Mouse (Mus musculus) ES-Bruce4 (cell line): ENCODE measurements around the gene Krr1. TPM values are rescaled to one million over a fixed set of nuclear protein-coding genes. Genes with fewer than 3 reads are reported as not detected.
A peak's percentile ranks its signal among the peaks of the same experiment; 100 is the strongest.

Experiments
- H3K27ac ChIP-seq: 2 replicates; pipeline ENCODE4 v1.5.1; 2012; ENCODE audit warnings: low read length, inconsistent platforms; ENCODE audit not compliant: insufficient read depth
- H3K27me3 ChIP-seq: 2 replicates; pipeline ENCODE4 v1.6.1; 2012; ENCODE audit warnings: mild to moderate bottlenecking, low read length, inconsistent platforms; ENCODE audit not compliant: control insufficient read depth, poor library complexity, insufficient read depth, severe bottlenecking
- H3K36me3 ChIP-seq: 2 replicates; pipeline ENCODE4 v1.6.1; 2012; ENCODE audit warnings: inconsistent platforms, mild to moderate bottlenecking, low read length, moderate library complexity; ENCODE audit not compliant: control insufficient read depth, poor library complexity, insufficient read depth, severe bottlenecking
- H3K4me1 ChIP-seq: one replicate; pipeline ENCODE4 v1.8.1; 2011; ENCODE audit warnings: low read length; ENCODE audit not compliant: control insufficient read depth, insufficient read depth
- H3K4me3 ChIP-seq: 2 replicates; pipeline ENCODE4 v1.5.1; 2011; ENCODE audit warnings: low read depth, mild to moderate bottlenecking, low read length
- H3K9ac ChIP-seq: 2 replicates; pipeline ENCODE4 v1.6.1; 2012; ENCODE audit warnings: low read depth, mild to moderate bottlenecking, inconsistent platforms; ENCODE audit not compliant: poor library complexity, severe bottlenecking
- H3K9me3 ChIP-seq: replicated peaks from 2 replicates; pipeline ENCODE4 v1.6.1; 2012; ENCODE audit warnings: mild to moderate bottlenecking, low read length, inconsistent platforms; ENCODE audit not compliant: control insufficient read depth, poor library complexity, insufficient read depth, severe bottlenecking
- CTCF ChIP-seq: IDR thresholded peaks from one replicate; pipeline ENCODE4 v1.8.1; 2011; ENCODE audit warnings: low read depth, low read length
- EP300 ChIP-seq: IDR thresholded peaks from 2 replicates; pipeline ENCODE4 v1.6.1; 2011; ENCODE audit warnings: low read depth, low read length; ENCODE audit not compliant: insufficient read depth
- POLR2A ChIP-seq: IDR thresholded peaks from one replicate; pipeline ENCODE4 v1.8.1; 2011; ENCODE audit warnings: low read length; ENCODE audit not compliant: insufficient read depth
- polyA plus RNA-seq: library from polyadenylated mRNA; stranded (reverse); fragments of >200 nt; gene quantifications from 2 replicates; pipeline ENCODE4 v1.2.4, GENCODE M21; 2011; ENCODE audit warnings: low read depth; ENCODE audit not compliant: missing spikeins, insufficient read depth, insufficient read length

Krr1 gene
- 63.6 and 77.1 TPM in 2 replicates for polyA plus RNA-seq

DNA sequence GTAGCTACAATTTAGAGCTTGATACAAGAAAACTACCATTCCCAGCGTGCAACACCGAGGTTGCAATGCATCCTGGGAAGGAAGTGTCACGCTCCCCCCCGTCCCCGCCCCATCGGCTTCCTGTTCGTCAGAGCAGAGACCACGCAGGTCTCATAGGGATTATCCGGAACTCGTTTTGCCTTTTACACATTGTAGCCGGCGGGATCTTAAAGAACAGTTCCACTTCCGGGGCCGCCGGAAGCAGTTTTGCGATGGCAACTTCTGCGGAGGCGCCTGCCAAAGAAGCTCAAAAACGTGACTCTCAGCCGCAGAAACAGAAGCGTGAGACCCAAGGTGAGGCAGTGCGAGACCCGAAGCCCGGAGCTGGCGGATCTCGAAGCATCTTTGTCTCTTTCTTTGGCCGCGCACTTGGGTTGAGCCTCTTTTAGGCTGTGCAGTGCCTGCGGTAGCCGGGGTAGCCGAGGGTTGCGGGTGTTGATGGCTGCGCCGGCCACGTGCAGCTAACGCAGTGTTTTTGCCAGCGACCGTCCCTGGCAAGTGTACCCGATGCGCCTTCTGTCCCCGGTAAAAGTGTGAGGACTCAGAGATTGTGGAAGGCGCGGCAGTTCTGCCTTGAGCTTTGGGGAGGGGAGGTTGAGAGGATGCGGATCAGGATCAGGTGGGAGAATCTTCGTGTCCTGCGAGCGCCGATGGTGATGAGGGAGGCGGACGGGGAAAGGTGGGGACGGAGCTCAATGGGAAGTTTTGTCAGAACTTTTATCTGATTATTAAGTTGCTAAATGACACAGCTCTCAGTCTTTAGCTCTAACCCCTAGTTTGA, at the start of gene Krr1:
TSS of gene Krr1 (plus strand) at position 123 of the 820 bp plus-strand sequence.
- H3K4me3 ChIP-seq: peak within 1 kb of the TSS; percentile 99
- peak within 1 kb of the TSS; percentile 90 for H3K9ac ChIP-seq
- TF ChIP-seq POLR2A: no peak
- 0 out of 2 replicates have a peak, but pooled peaks have one; percentile 37 for TF ChIP-seq EP300
- TF ChIP-seq CTCF: no peak
- peaks cover 14% of the 10 kb centered on the region; the same call in 1 of the 2 replicates for H3K36me3 ChIP-seq
- no peaks in the 10 kb centered on the region for H3K9me3 ChIP-seq
- no peaks in the 10 kb centered on the region for H3K4me1 ChIP-seq
- no peak within 1 kb of the TSS for H3K27ac ChIP-seq
- no peaks in the 10 kb centered on the region for H3K27me3 ChIP-seq

DNA sequence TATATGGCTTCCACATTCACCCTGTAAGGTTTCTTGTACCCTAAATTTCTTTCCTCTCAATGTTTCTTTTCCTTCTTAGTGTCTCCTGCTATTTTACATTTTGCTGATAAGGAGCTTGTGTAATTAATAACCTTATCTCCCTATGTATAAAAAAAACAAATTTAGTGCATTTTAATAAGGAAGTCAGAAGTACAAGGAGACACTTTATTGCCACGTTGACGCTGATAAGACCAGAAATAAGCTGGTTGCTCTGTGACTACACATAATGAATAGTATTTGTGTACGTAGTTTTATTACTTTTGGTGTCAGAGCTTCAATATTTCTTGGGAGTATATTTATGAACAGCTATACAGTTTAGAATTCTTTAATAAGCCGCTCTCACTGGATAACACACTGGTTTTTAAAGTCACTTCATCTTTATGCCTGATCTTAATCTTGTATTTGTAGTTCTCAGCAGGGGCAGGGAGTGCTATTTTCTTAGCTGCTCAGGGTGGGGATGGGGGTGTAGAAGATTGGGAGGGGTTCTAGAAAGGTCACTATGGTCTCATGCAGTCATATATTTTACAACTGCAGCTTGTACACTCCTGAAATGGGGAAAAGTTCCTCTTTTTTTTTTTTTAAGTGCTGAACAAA, 48.8 kb upstream of the Krr1 start:
- no peak overlapping the region for H3K9ac ChIP-seq
- H3K4me3 ChIP-seq: no peak overlapping the region
- no peaks in the 10 kb centered on the region for H3K4me1 ChIP-seq
- H3K36me3 ChIP-seq: no peaks in the 10 kb centered on the region
- no peak overlapping the region for H3K27ac ChIP-seq
- H3K27me3 ChIP-seq: no peaks in the 10 kb centered on the region
- no peaks in the 10 kb centered on the region for H3K9me3 ChIP-seq
- no peak for TF ChIP-seq CTCF
- TF ChIP-seq EP300: no peak
- TF ChIP-seq POLR2A: no peak

DNA sequence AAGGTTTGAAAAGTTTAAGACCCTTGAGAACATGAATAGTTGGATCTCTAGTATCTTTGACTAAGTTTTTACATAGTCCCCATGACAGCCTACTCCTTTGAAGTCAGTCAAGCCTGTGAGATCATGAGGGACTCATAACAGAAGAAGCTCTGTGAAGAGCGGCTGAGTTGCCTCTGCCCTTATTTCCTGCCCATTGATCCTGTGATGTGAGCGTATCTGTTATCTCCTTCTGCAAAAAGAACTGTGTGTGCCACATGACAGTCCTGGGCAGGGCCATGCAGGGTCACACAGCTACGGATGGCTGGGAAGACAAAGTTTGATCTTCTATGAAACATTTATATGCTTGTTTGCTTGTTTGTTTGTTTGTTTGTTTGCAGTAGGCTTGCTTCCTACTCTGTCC, 48.3 kb upstream of the Krr1 start:
- TF ChIP-seq POLR2A (no peak), CTCF (no peak), EP300 (no peak)
- no peaks in the 10 kb centered on the region for H3K9me3 ChIP-seq
- no peaks in the 10 kb centered on the region for H3K4me1 ChIP-seq
- no peak overlapping the region for H3K9ac ChIP-seq
- H3K4me3 ChIP-seq: no peak overlapping the region
- H3K36me3 ChIP-seq: no peaks in the 10 kb centered on the region
- H3K27me3 ChIP-seq: no peaks in the 10 kb centered on the region
- H3K27ac ChIP-seq: no peak overlapping the region

DNA sequence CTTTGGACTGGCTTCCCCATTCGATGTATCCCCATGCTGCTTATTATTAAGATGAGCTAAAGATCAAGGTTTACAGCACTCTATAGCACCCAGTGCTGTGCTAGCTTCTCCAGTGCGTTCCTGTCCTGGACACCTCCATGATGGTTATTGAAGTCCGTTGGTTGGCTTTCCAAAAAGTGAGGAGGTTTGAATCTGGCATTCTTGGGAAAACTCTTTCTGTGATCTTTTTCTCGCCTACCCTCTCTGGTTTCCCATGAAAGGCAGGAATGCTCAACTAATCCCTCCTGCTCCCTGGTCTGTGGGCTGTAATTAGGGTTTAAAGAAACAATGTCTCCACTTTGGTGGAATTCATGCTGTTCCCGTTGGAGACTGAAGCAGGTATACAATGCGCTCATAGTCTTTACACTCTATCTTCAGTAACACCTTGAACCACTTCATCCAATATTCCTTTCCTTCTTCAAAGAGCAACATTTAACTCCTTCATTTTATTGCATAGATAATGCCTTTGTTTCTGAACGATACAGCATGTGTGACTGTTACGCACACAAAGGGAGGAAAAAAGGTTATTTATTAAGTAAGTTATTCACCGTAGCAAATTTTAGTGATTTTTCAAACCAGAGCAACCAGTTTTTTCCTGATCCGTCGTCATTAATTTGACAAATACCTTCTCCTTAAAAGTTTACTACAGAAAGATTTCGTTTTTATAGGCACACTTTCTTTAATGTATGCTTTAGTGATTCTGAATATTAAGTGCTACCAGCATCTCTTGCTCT, 47.6 kb upstream of the Krr1 start:
- no peak for TF ChIP-seq CTCF
- TF ChIP-seq EP300: no peak
- TF ChIP-seq POLR2A: no peak
- Histone ChIP-seq H3K9ac (no peak overlapping the region), H3K36me3 (no peaks in the 10 kb centered on the region), H3K9me3 (no peaks in the 10 kb centered on the region), H3K4me3 (no peak overlapping the region), H3K27ac (no peak overlapping the region), H3K4me1 (no peaks in the 10 kb centered on the region), H3K27me3 (no peaks in the 10 kb centered on the region)

DNA sequence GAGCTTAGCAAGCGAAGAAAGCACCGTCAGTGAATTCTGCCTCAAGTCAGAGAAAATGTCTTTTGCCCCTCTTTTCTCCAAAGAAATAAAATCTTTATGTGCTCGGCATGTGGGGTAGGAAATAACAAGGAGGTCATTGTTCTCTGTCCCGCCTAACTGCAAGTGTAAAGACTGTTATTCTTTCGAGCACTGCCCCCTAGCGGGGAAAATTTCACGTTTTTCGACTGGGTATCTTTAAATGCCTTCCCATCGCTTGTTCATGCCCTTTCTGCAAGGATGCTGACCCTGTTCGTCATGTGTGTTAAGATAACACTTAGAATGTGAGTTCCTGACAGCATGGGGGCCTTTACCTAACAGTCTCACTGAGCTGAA, 47.0 kb upstream of the Krr1 start:
- Histone ChIP-seq H3K27me3 (no peaks in the 10 kb centered on the region), H3K4me1 (no peaks in the 10 kb centered on the region), H3K27ac (no peak overlapping the region), H3K4me3 (no peak overlapping the region), H3K9me3 (no peaks in the 10 kb centered on the region), H3K36me3 (no peaks in the 10 kb centered on the region), H3K9ac (no peak overlapping the region)
- TF ChIP-seq EP300: no peak
- peak; percentile 8 for TF ChIP-seq CTCF
